Mouse (Mus musculus) forebrain, embryonic 16.5 days (tissue): ENCODE results near the gene Coro6. TPM values are rescaled to one million over a fixed set of nuclear protein-coding genes. Genes with fewer than 3 reads are reported as not detected.

ENCODE experiments used
- ATAC-seq: fragments of 200-750 bp; cut with Nextera tagmentation; 2 replicates; pipeline ENCODE4 v1.8.0; 2017; ENCODE audit warnings: mild to moderate bottlenecking, moderate library complexity
- H3K27ac ChIP-seq: fragments of 300-500 bp; sonication (generic); 2 replicates; pipeline ENCODE4 v1.5.1; 2014; ENCODE audit warnings: low read length, control low read depth
- H3K27me3 ChIP-seq: fragments of 300-500 bp; sonication (generic); replicated peaks from 2 replicates; pipeline ENCODE4 v1.6.1; 2014; ENCODE audit warnings: low read length; ENCODE audit not compliant: control insufficient read depth, insufficient read depth
- H3K36me3 ChIP-seq: fragments of 300-500 bp; sonication (generic); 2 replicates; pipeline ENCODE4 v1.6.1; 2014; ENCODE audit not compliant: control insufficient read depth, insufficient read depth
- H3K4me1 ChIP-seq: fragments of 300-500 bp; sonication (generic); replicated peaks from 2 replicates; pipeline ENCODE4 v1.6.1; 2014; ENCODE audit warnings: low read length; ENCODE audit not compliant: control insufficient read depth, insufficient read depth
- H3K4me2 ChIP-seq: fragments of 300-500 bp; sonication (generic); 2 replicates; pipeline ENCODE4 v1.6.1; 2014; ENCODE audit warnings: mild to moderate bottlenecking, low read length, control low read depth
- H3K4me3 ChIP-seq: fragments of 300-500 bp; sonication (generic); replicated peaks from 2 replicates; pipeline ENCODE4 v1.5.1; 2014; ENCODE audit warnings: mild to moderate bottlenecking, low read length, control low read depth
- H3K9ac ChIP-seq: fragments of 300-500 bp; sonication (generic); replicated peaks from 2 replicates; pipeline ENCODE4 v1.6.1; 2014; ENCODE audit warnings: low read depth, low read length, control low read depth
- H3K9me3 ChIP-seq: fragments of 300-500 bp; sonication (generic); 2 replicates; pipeline ENCODE4 v1.6.1; 2016; ENCODE audit warnings: low read length; ENCODE audit not compliant: control insufficient read depth
- WGBS: fragments of 180-500 bp; shearing (Covaris S2); extraction: QIAGEN DNeasy Blood & Tissue Kit; methylation state at CpG from one replicate; pipeline ENCODE4 v1.1.7; 2014; 5-methylcytosine and 5-hydroxymethylcytosine counted together
- polyA plus RNA-seq: library from polyadenylated mRNA; unstranded; fragments of >200 nt; fragmentation: Nextera tagmentation; extraction: Ambion mirVana; gene quantifications from 2 replicates; pipeline ENCODE4 v1.2.1, GENCODE M21; 2015

Coro6 gene
- polyA plus RNA-seq, 1 experiment from 2014 or later: not detected

GRCm38 (mm10) chr11:77472775-77473174 lies 10.6 kb downstream of the Coro6 start:
- H3K4me3 ChIP-seq: no peak overlapping the region
- H3K4me2 ChIP-seq: no peak overlapping the region
- no peak overlapping the region for H3K9ac ChIP-seq
- 93% methylated on average over 16 of the region's 16 CpGs for WGBS
- peaks cover 2% of the 10 kb centered on the region; the same call in 1 of the 2 replicates for H3K4me1 ChIP-seq
- peaks cover 1% of the 10 kb centered on the region for H3K27me3 ChIP-seq
- H3K27ac ChIP-seq: no peak overlapping the region
- H3K9me3 ChIP-seq: no peaks in the 10 kb centered on the region
- ATAC-seq: no peak
- H3K36me3 ChIP-seq: peaks cover 30% of the 10 kb centered on the region

- Histone ChIP-seq H3K4me2 (no peak overlapping the region), H3K9ac (no peak overlapping the region), H3K36me3 (peaks cover 24% of the 10 kb centered on the region), H3K27me3 (no peaks in the 10 kb centered on the region), H3K9me3 (no peaks in the 10 kb centered on the region), H3K4me1 (peaks cover under 1% of the 10 kb centered on the region; the same call in 1 of the 2 replicates), H3K27ac (no peak overlapping the region), H3K4me3 (no peak overlapping the region)
- no peak for ATAC-seq
- WGBS: 94% methylated on average over 14 of the region's 14 CpGs
Observed at GRCm38 (mm10) chr11:77476216-77476615, 14.0 kb downstream of the Coro6 start.

GRCm38 (mm10) chr11:77476895-77477294 lies 14.7 kb downstream of the Coro6 start:
- no peaks in the 10 kb centered on the region for H3K27me3 ChIP-seq
- WGBS: 94% methylated on average over 6 of the region's 6 CpGs
- no peaks in the 10 kb centered on the region for H3K9me3 ChIP-seq
- no peak overlapping the region for H3K27ac ChIP-seq
- peaks cover 19% of the 10 kb centered on the region for H3K36me3 ChIP-seq
- no peak overlapping the region for H3K9ac ChIP-seq
- H3K4me1 ChIP-seq: peaks cover 5% of the 10 kb centered on the region; the same call in 1 of the 2 replicates
- H3K4me3 ChIP-seq: no peak overlapping the region
- ATAC-seq: no peak
- no peak overlapping the region for H3K4me2 ChIP-seq

GRCm38 (mm10) chr11:77483043-77483442 lies 20.8 kb downstream of the Coro6 start:
- Histone ChIP-seq H3K9me3 (no peaks in the 10 kb centered on the region), H3K27ac (no peak overlapping the region), H3K4me1 (peaks cover 53% of the 10 kb centered on the region), H3K27me3 (no peaks in the 10 kb centered on the region), H3K4me2 (no peak overlapping the region), H3K9ac (no peak overlapping the region), H3K4me3 (no peak overlapping the region), H3K36me3 (no peaks in the 10 kb centered on the region)
- WGBS: 85% methylated on average over 3 of the region's 3 CpGs
- ATAC-seq: no peak

- H3K4me2 ChIP-seq: no peak overlapping the region
- peaks cover 58% of the 10 kb centered on the region for H3K4me1 ChIP-seq
- no peaks in the 10 kb centered on the region for H3K27me3 ChIP-seq
- H3K4me3 ChIP-seq: no peak overlapping the region
- H3K9ac ChIP-seq: no peak overlapping the region
- H3K9me3 ChIP-seq: no peaks in the 10 kb centered on the region
- no peak for ATAC-seq
- no peak overlapping the region for H3K27ac ChIP-seq
- no peaks in the 10 kb centered on the region for H3K36me3 ChIP-seq
- 84% methylated on average over 11 of the region's 11 CpGs for WGBS
Observed at GRCm38 (mm10) chr11:77483510-77484255, 21.5 kb downstream of the Coro6 start.

GRCm38 (mm10) chr11:77485229-77485628 lies 23.0 kb downstream of the Coro6 start:
- no peak for ATAC-seq
- H3K9ac ChIP-seq: no peak overlapping the region
- no peaks in the 10 kb centered on the region for H3K9me3 ChIP-seq
- H3K4me2 ChIP-seq: peak overlapping the region; percentile 4; the same call in 1 of the 2 replicates
- H3K36me3 ChIP-seq: no peaks in the 10 kb centered on the region
- no peaks in the 10 kb centered on the region for H3K27me3 ChIP-seq
- peaks cover 61% of the 10 kb centered on the region for H3K4me1 ChIP-seq
- 0 out of 2 replicates have a peak overlapping the region, but pooled peaks have one; percentile 8 for H3K27ac ChIP-seq
- no peak overlapping the region for H3K4me3 ChIP-seq
- WGBS: 26% methylated on average over 6 of the region's 6 CpGs

- peak overlapping the region; percentile 71 for H3K4me3 ChIP-seq
- peak overlapping the region; percentile 94 for H3K4me2 ChIP-seq
- WGBS: 19% methylated on average over 5 of the region's 5 CpGs
- ATAC-seq: peak; percentile 26; the same call in 1 of the 2 replicates
- H3K9ac ChIP-seq: peak overlapping the region; percentile 35
- H3K27ac ChIP-seq: peak overlapping the region; percentile 73
- H3K9me3 ChIP-seq: no peaks in the 10 kb centered on the region
- no peaks in the 10 kb centered on the region for H3K36me3 ChIP-seq
- H3K27me3 ChIP-seq: no peaks in the 10 kb centered on the region
- H3K4me1 ChIP-seq: peaks cover 69% of the 10 kb centered on the region
Observed at GRCm38 (mm10) chr11:77486798-77487197, 24.6 kb downstream of the Coro6 start.

- 2% methylated on average over 48 of the region's 55 CpGs for WGBS
- H3K9ac ChIP-seq: peak overlapping the region; percentile 97
Observed at GRCm38 (mm10) chr11:77488771-77489581, 26.8 kb downstream of the Coro6 start.

GRCm38 (mm10) chr11:77489591-77490235 lies 27.5 kb downstream of the Coro6 start, which contains the start of gene Ankrd13b:
Ankrd13b (minus strand) TSS chr11:77489678.
- 0% methylated on average over 54 of the region's 87 CpGs for WGBS
- peaks cover 73% of the 10 kb centered on the region for H3K4me1 ChIP-seq
- peak within 1 kb of the TSS; percentile 71 for H3K4me3 ChIP-seq

More at GRCm38 (mm10) chr11:77488771-77489581, 26.8 kb downstream of the Coro6 start:
- Histone ChIP-seq H3K36me3 (no peaks in the 10 kb centered on the region), H3K4me2 (peak overlapping the region; percentile 94), H3K27me3 (no peaks in the 10 kb centered on the region), H3K4me1 (peaks cover 70% of the 10 kb centered on the region), H3K27ac (peak overlapping the region; percentile 92), H3K9me3 (no peaks in the 10 kb centered on the region), H3K4me3 (peak overlapping the region; percentile 71)
- ATAC-seq: no peak

More at GRCm38 (mm10) chr11:77489591-77490235, 27.5 kb downstream of the Coro6 start, which contains the start of gene Ankrd13b:
- no peaks in the 10 kb centered on the region for H3K9me3 ChIP-seq
- no peaks in the 10 kb centered on the region for H3K27me3 ChIP-seq
- ATAC-seq: peak; percentile 62
- no peaks in the 10 kb centered on the region for H3K36me3 ChIP-seq
- H3K9ac ChIP-seq: peak within 1 kb of the TSS; percentile 97
- peak within 1 kb of the TSS; percentile 95 for H3K27ac ChIP-seq
- peak within 1 kb of the TSS; percentile 94 for H3K4me2 ChIP-seq
